Mouse (Mus musculus): ENCODE results near the gene Olfr1293-ps. TPM values are rescaled to one million over a fixed set of nuclear protein-coding genes. Genes with fewer than 3 reads are reported as not detected.

Olfr1293-ps gene
- polyA plus RNA-seq (2014; fragmentation: Nextera tagmentation; extraction: Ambion mirVana), result not detected in 2 replicates

DNA sequence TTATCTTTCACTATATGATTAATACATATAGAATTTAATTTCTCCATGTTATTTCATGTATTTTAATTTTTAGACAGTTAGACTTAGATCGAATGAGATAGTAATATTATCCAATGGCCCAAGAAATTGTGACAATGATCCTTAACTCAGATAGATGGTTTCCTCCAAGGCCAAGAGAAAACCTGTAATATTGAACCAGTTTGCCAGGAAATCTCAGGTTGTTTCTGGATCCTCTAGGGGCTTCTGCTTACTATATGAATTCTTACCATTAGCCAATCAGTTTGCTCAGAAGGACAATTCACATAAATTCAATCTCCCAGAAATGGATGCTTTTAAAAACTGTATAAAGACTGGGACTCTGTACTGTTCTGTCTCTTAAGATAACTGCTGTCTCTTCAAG lies at the start of gene Olfr1293-ps:
TSS of gene Olfr1293-ps (plus strand) at position 301 of the 400 bp plus-strand sequence.
- Histone ChIP-seq H3K36me3 (ENCODE audit: control insufficient read depth, insufficient read depth, low read length) (no peaks in the 10 kb centered on the region), H3K9ac (ENCODE audit: low read depth, low read length) (no peak within 1 kb of the TSS), H3K4me1 (ENCODE audit: control insufficient read depth, insufficient read depth, low read length) (no peaks in the 10 kb centered on the region), H3K4me2 (replicated peaks; ENCODE audit: low read depth, low read length) (no peak within 1 kb of the TSS), H3K27ac (ENCODE audit: low read depth, low read length) (no peak within 1 kb of the TSS), H3K27me3 (ENCODE audit: control insufficient read depth, insufficient read depth, low read length) (no peaks in the 10 kb centered on the region), H3K9me3 (ENCODE audit: control insufficient read depth, low read length) (no peaks in the 10 kb centered on the region), H3K4me3 (ENCODE audit: low read length) (no peak within 1 kb of the TSS)
- WGBS, result 83% methylated on average over 1 of the region's 1 CpGs
- ATAC-seq (ENCODE audit: low FRiP score, low TSS enrichment), result no peak

GRCm38 (mm10) chr2:111480519-111480918 lies 44.5 kb upstream of the Olfr1293-ps start, which contains the start of gene Olfr1289:
Gene Olfr1289 (plus strand): TSS chr2:111480819.
- 74% methylated on average over 1 of the region's 1 CpGs for WGBS
- H3K27me3 ChIP-seq (ENCODE audit: control insufficient read depth, insufficient read depth, low read length), result no peaks in the 10 kb centered on the region
- H3K4me1 ChIP-seq (ENCODE audit: control insufficient read depth, insufficient read depth, low read length), result no peaks in the 10 kb centered on the region
- no peak for ATAC-seq (ENCODE audit: low FRiP score, low TSS enrichment)
- H3K27ac ChIP-seq (ENCODE audit: low read depth, low read length), result no peak within 1 kb of the TSS
- no peak within 1 kb of the TSS for H3K4me2 ChIP-seq (replicated peaks; ENCODE audit: low read depth, low read length)
- H3K36me3 ChIP-seq (ENCODE audit: control insufficient read depth, insufficient read depth, low read length), result no peaks in the 10 kb centered on the region
- no peaks in the 10 kb centered on the region for H3K9me3 ChIP-seq (ENCODE audit: control insufficient read depth, low read length)
- no peak within 1 kb of the TSS for H3K4me3 ChIP-seq (ENCODE audit: low read length)
- no peak within 1 kb of the TSS for H3K9ac ChIP-seq (ENCODE audit: low read depth, low read length)

DNA sequence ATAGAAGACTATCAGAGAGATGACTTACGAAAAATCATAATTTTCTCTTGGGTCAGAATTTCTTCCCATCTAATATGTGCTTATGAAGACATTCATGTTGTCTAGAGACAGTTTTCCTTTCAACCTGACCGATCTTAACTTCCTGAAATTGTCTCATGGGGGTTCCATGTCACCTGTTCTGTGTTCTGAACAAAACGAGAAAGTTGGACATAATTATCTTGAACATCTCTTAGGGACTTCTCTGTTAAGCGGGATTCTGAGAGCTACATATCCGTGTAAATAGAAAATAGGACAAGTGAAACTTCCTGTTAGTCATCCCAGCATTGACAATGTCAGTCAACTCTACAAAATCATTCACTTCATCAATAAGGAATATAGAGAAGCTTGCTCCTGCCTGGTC lies 31.3 kb upstream of the Olfr1293-ps start, which contains the start of gene Olfr1290:
TSS of gene Olfr1290 (minus strand) at position 101 of the 400 bp plus-strand sequence.
- H3K4me2 ChIP-seq (replicated peaks; ENCODE audit: low read depth, low read length), result no peak within 1 kb of the TSS
- 86% methylated on average over 5 of the region's 5 CpGs for WGBS
- ATAC-seq (ENCODE audit: low FRiP score, low TSS enrichment), result no peak

GRCm38 (mm10) chr2:111496880-111497279 lies 28.1 kb upstream of the Olfr1293-ps start, which contains the start of gene Olfr1291-ps1:
Gene Olfr1291-ps1 (plus strand): TSS chr2:111497180.
- Histone ChIP-seq H3K4me3 (ENCODE audit: low read length) (no peak within 1 kb of the TSS), H3K4me1 (ENCODE audit: control insufficient read depth, insufficient read depth, low read length) (no peaks in the 10 kb centered on the region), H3K27ac (ENCODE audit: low read depth, low read length) (no peak within 1 kb of the TSS), H3K4me2 (replicated peaks; ENCODE audit: low read depth, low read length) (no peak within 1 kb of the TSS), H3K36me3 (ENCODE audit: control insufficient read depth, insufficient read depth, low read length) (no peaks in the 10 kb centered on the region), H3K9me3 (ENCODE audit: control insufficient read depth, low read length) (no peaks in the 10 kb centered on the region), H3K27me3 (ENCODE audit: control insufficient read depth, insufficient read depth, low read length) (no peaks in the 10 kb centered on the region), H3K9ac (ENCODE audit: low read depth, low read length) (no peak within 1 kb of the TSS)
- ATAC-seq (ENCODE audit: low FRiP score, low TSS enrichment), result no peak
- 81% methylated on average over 3 of the region's 3 CpGs for WGBS

More for the DNA sequence above, 31.3 kb upstream of the Olfr1293-ps start, which contains the start of gene Olfr1290:
- Histone ChIP-seq H3K27me3 (ENCODE audit: control insufficient read depth, insufficient read depth, low read length) (no peaks in the 10 kb centered on the region), H3K27ac (ENCODE audit: low read depth, low read length) (no peak within 1 kb of the TSS), H3K4me1 (ENCODE audit: control insufficient read depth, insufficient read depth, low read length) (no peaks in the 10 kb centered on the region), H3K4me3 (ENCODE audit: low read length) (no peak within 1 kb of the TSS), H3K9me3 (ENCODE audit: control insufficient read depth, low read length) (no peaks in the 10 kb centered on the region), H3K9ac (ENCODE audit: low read depth, low read length) (no peak within 1 kb of the TSS), H3K36me3 (ENCODE audit: control insufficient read depth, insufficient read depth, low read length) (no peaks in the 10 kb centered on the region)

- WGBS, result 93% methylated on average over 10 of the region's 10 CpGs
- no peaks in the 10 kb centered on the region for H3K27me3 ChIP-seq (ENCODE audit: control insufficient read depth, insufficient read depth, low read length)
- H3K27ac ChIP-seq (ENCODE audit: low read depth, low read length), result no peak overlapping the region
- H3K9me3 ChIP-seq (ENCODE audit: control insufficient read depth, low read length), result no peaks in the 10 kb centered on the region
- ATAC-seq (ENCODE audit: low FRiP score, low TSS enrichment), result no peak
- no peaks in the 10 kb centered on the region for H3K36me3 ChIP-seq (ENCODE audit: control insufficient read depth, insufficient read depth, low read length)
- H3K4me3 ChIP-seq (ENCODE audit: low read length), result no peak overlapping the region
- H3K4me2 ChIP-seq (replicated peaks; ENCODE audit: low read depth, low read length), result no peak overlapping the region
- H3K9ac ChIP-seq (ENCODE audit: low read depth, low read length), result no peak overlapping the region
- no peaks in the 10 kb centered on the region for H3K4me1 ChIP-seq (ENCODE audit: control insufficient read depth, insufficient read depth, low read length)
Observed at GRCm38 (mm10) chr2:111517451-111517850, 7.6 kb upstream of the Olfr1293-ps start.

DNA sequence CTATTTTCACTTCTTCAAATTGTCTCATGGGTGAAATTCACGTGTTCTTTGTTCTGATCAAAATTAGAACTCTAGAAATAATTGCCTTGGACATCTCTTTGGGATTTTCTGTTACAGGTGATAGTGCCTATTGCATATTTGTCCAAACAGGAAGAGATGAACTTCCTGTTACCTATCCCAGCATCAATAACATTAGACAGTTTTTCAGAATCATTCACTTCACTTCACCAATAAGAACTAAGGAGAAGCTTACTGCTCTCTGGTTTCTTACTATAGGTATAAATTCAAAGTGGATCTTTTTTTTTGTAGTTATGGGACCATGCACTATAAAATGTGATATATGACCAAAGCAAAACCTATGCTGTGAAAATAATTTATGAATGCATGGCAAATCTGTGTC lies 15.2 kb downstream of the Olfr1293-ps start, which contains the start of gene Olfr1294:
TSS of gene Olfr1294 (minus strand) at position 101 of the 400 bp plus-strand sequence.
- Histone ChIP-seq H3K27me3 (ENCODE audit: control insufficient read depth, insufficient read depth, low read length) (no peaks in the 10 kb centered on the region), H3K4me3 (ENCODE audit: low read length) (no peak within 1 kb of the TSS), H3K9me3 (ENCODE audit: control insufficient read depth, low read length) (no peaks in the 10 kb centered on the region), H3K9ac (ENCODE audit: low read depth, low read length) (no peak within 1 kb of the TSS), H3K36me3 (ENCODE audit: control insufficient read depth, insufficient read depth, low read length) (no peaks in the 10 kb centered on the region), H3K4me1 (ENCODE audit: control insufficient read depth, insufficient read depth, low read length) (no peaks in the 10 kb centered on the region), H3K4me2 (replicated peaks; ENCODE audit: low read depth, low read length) (no peak within 1 kb of the TSS), H3K27ac (ENCODE audit: low read depth, low read length) (no peak within 1 kb of the TSS)
- ATAC-seq (ENCODE audit: low FRiP score, low TSS enrichment), result no peak
- 45% methylated on average over 1 of the region's 1 CpGs for WGBS

DNA sequence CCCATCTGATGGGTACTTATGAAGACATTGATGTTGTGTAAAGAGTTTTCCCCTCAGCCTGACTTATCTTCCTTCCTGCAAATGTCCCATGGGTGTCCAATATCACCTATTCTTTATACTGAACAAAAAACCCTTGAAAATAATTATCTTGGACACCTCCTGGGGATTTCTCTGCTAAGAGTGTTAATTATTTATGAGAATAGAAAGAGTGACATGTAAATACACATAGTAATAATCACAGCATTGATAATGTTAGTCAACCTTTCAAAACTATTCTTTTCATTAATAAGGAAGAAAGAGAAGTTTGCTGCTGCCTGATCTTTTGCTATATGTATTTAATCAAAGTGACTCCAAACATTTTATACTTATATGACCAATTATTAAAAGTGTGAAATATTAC lies 44.6 kb downstream of the Olfr1293-ps start, which contains the start of gene Olfr1295:
TSS of gene Olfr1295 (minus strand) at position 101 of the 400 bp plus-strand sequence.
- Histone ChIP-seq H3K9ac (ENCODE audit: low read depth, low read length) (no peak within 1 kb of the TSS), H3K4me2 (replicated peaks; ENCODE audit: low read depth, low read length) (no peak within 1 kb of the TSS), H3K4me1 (ENCODE audit: control insufficient read depth, insufficient read depth, low read length) (no peaks in the 10 kb centered on the region), H3K27ac (ENCODE audit: low read depth, low read length) (no peak within 1 kb of the TSS), H3K27me3 (ENCODE audit: control insufficient read depth, insufficient read depth, low read length) (no peaks in the 10 kb centered on the region), H3K36me3 (ENCODE audit: control insufficient read depth, insufficient read depth, low read length) (no peaks in the 10 kb centered on the region), H3K9me3 (ENCODE audit: control insufficient read depth, low read length) (no peaks in the 10 kb centered on the region), H3K4me3 (ENCODE audit: low read length) (no peak within 1 kb of the TSS)
- ATAC-seq (ENCODE audit: low FRiP score, low TSS enrichment), result no peak

Other genes with a start within 250 kb of the Olfr1293-ps start
- gene Olfr1278, start 235.1 kb upstream of the Olfr1293-ps start, polyA plus RNA-seq (2014; fragmentation: Nextera tagmentation; extraction: Ambion mirVana), result not detected in 2 replicates
- not detected in 2 replicates for gene Olfr1279, start 224.6 kb upstream of the Olfr1293-ps start, polyA plus RNA-seq (2014; fragmentation: Nextera tagmentation; extraction: Ambion mirVana)
- not detected in 2 replicates for gene Olfr1280, start 211.2 kb upstream of the Olfr1293-ps start, polyA plus RNA-seq (2014; fragmentation: Nextera tagmentation; extraction: Ambion mirVana)
- not detected in 2 replicates for gene Olfr1281, start 198.7 kb upstream of the Olfr1293-ps start, polyA plus RNA-seq (2014; fragmentation: Nextera tagmentation; extraction: Ambion mirVana)
- not detected in 2 replicates for gene Olfr1282, start 189.1 kb upstream of the Olfr1293-ps start, polyA plus RNA-seq (2014; fragmentation: Nextera tagmentation; extraction: Ambion mirVana)
- not detected in 2 replicates for gene Olfr1283, start 158.4 kb upstream of the Olfr1293-ps start, polyA plus RNA-seq (2014; fragmentation: Nextera tagmentation; extraction: Ambion mirVana)
- gene Olfr1284, start 149.7 kb upstream of the Olfr1293-ps start, polyA plus RNA-seq (2014; fragmentation: Nextera tagmentation; extraction: Ambion mirVana), result not detected in 2 replicates
- not detected in 2 replicates for gene Olfr1286, start 102.1 kb upstream of the Olfr1293-ps start, polyA plus RNA-seq (2014; fragmentation: Nextera tagmentation; extraction: Ambion mirVana)
- gene Olfr1287, start 76.1 kb upstream of the Olfr1293-ps start, polyA plus RNA-seq (2014; fragmentation: Nextera tagmentation; extraction: Ambion mirVana), result not detected in 2 replicates
- not detected in 2 replicates for gene Olfr1288, start 51.1 kb upstream of the Olfr1293-ps start, polyA plus RNA-seq (2014; fragmentation: Nextera tagmentation; extraction: Ambion mirVana)
- gene Olfr1289, start 44.4 kb upstream of the Olfr1293-ps start, polyA plus RNA-seq (2014; fragmentation: Nextera tagmentation; extraction: Ambion mirVana), result not detected in 2 replicates
- not detected in 2 replicates for gene Olfr1290, start 31.4 kb upstream of the Olfr1293-ps start, polyA plus RNA-seq (2014; fragmentation: Nextera tagmentation; extraction: Ambion mirVana)
- gene Olfr1291-ps1, start 28.0 kb upstream of the Olfr1293-ps start, polyA plus RNA-seq (2014; fragmentation: Nextera tagmentation; extraction: Ambion mirVana), result not detected in 2 replicates
- not detected in 2 replicates for gene Olfr1294, start 15.1 kb downstream of the Olfr1293-ps start, polyA plus RNA-seq (2014; fragmentation: Nextera tagmentation; extraction: Ambion mirVana)
- gene Olfr1295, start 44.5 kb downstream of the Olfr1293-ps start, polyA plus RNA-seq (2014; fragmentation: Nextera tagmentation; extraction: Ambion mirVana), result not detected in 2 replicates
- gene Olfr1297, start 101.3 kb downstream of the Olfr1293-ps start, polyA plus RNA-seq (2014; fragmentation: Nextera tagmentation; extraction: Ambion mirVana), result not detected in 2 replicates
- not detected in 2 replicates for gene Olfr1298, start 124.0 kb downstream of the Olfr1293-ps start, polyA plus RNA-seq (2014; fragmentation: Nextera tagmentation; extraction: Ambion mirVana)
- not detected in 2 replicates for gene Olfr1299, start 136.2 kb downstream of the Olfr1293-ps start, polyA plus RNA-seq (2014; fragmentation: Nextera tagmentation; extraction: Ambion mirVana)
- gene Olfr1301, start 225.8 kb downstream of the Olfr1293-ps start, polyA plus RNA-seq (2014; fragmentation: Nextera tagmentation; extraction: Ambion mirVana), result not detected in 2 replicates

Measured in kidney, embryonic 14.5 days (tissue).